Mouse (Mus musculus) frontal cortex, postnatal 25 days (tissue): ENCODE results near the gene Klk1b1.
"Not testable (repeated sequence)": the region's sequence is repeated elsewhere in the genome, so short reads cannot be mapped to it uniquely, and the experiment has no call there.

ENCODE experiments used
- DNase-seq, 2 experiments: peaks; one replicate each; pipeline ENCODE4 v3.0.0; 2022; ENCODE audit warnings: low spot score in 2 of 2

Gene Klk1b1

GRCm38 (mm10) chr7:43966451-43966850, at the start of gene Klk1b1:
Gene Klk1b1, plus strand, starts transcription at chr7:43966751.
- no peak for DNase-seq

GRCm38 (mm10) chr7:43918426-43918825, 48.1 kb upstream of the Klk1b1 start:
- no peak for DNase-seq

- no peak for DNase-seq
Measured at GRCm38 (mm10) chr7:43918871-43919270, 47.7 kb upstream of the Klk1b1 start.

GRCm38 (mm10) chr7:43919559-43920451, 46.7 kb upstream of the Klk1b1 start:
- peak; percentile 37 to 50 for DNase-seq

- DNase-seq: no peak
Measured at GRCm38 (mm10) chr7:43920582-43920981, 46.0 kb upstream of the Klk1b1 start.

GRCm38 (mm10) chr7:43921087-43921486, 45.5 kb upstream of the Klk1b1 start:
- DNase-seq: no peak

- DNase-seq: no peak
Measured at GRCm38 (mm10) chr7:43921941-43922340, 44.6 kb upstream of the Klk1b1 start.

- no peak for DNase-seq
Measured at GRCm38 (mm10) chr7:43925985-43926384, 40.6 kb upstream of the Klk1b1 start.

GRCm38 (mm10) chr7:43928521-43928920, 38.0 kb upstream of the Klk1b1 start:
- DNase-seq: no peak

- DNase-seq: no peak
Measured at GRCm38 (mm10) chr7:43932337-43932736, 34.2 kb upstream of the Klk1b1 start.

- no peak for DNase-seq
Measured at GRCm38 (mm10) chr7:43933440-43933839, 33.1 kb upstream of the Klk1b1 start, which contains the start of gene Klk15. Gene Klk15, plus strand, starts transcription at chr7:43933740.

- DNase-seq: no peak
Measured at GRCm38 (mm10) chr7:43934747-43935146, 31.8 kb upstream of the Klk1b1 start.

GRCm38 (mm10) chr7:43936551-43936950, 30.0 kb upstream of the Klk1b1 start:
- DNase-seq: no peak

GRCm38 (mm10) chr7:43942293-43942692, 24.3 kb upstream of the Klk1b1 start:
- DNase-seq: not testable (repeated sequence)

- DNase-seq: no peak
Measured at GRCm38 (mm10) chr7:43944727-43945264, 21.8 kb upstream of the Klk1b1 start.

- no peak for DNase-seq
Measured at GRCm38 (mm10) chr7:43950364-43950763, 16.2 kb upstream of the Klk1b1 start, which contains the start of gene Klk1b8. Gene Klk1b8, plus strand, starts transcription at chr7:43950664.

GRCm38 (mm10) chr7:43952703-43953102, 13.8 kb upstream of the Klk1b1 start:
- DNase-seq: no peak

- no peak for DNase-seq
Measured at GRCm38 (mm10) chr7:43967058-43967457, 507 bp downstream of the Klk1b1 start.

- no peak for DNase-seq
Measured at GRCm38 (mm10) chr7:43967612-43968011, 1.1 kb downstream of the Klk1b1 start.

GRCm38 (mm10) chr7:43975761-43976160, 9.2 kb downstream of the Klk1b1 start, which contains the start of gene Klk1b9:
Gene Klk1b9, plus strand, starts transcription at chr7:43976061.
- DNase-seq: not testable (repeated sequence)

- DNase-seq: no peak
Measured at GRCm38 (mm10) chr7:43985657-43986056, 19.1 kb downstream of the Klk1b1 start.

- not testable (repeated sequence) for DNase-seq
Measured at GRCm38 (mm10) chr7:43994821-43995220, 28.3 kb downstream of the Klk1b1 start.

- not testable (repeated sequence) for DNase-seq
Measured at GRCm38 (mm10) chr7:43995577-43995976, 29.0 kb downstream of the Klk1b1 start, which contains the start of gene Klk1b11. Gene Klk1b11, plus strand, starts transcription at chr7:43995877.
